Mouse (Mus musculus) G1E (cell line): Measurements from ENCODE around the gene Thbd. TPM values are rescaled to one million over a fixed set of nuclear protein-coding genes. Genes with fewer than 3 reads are reported as not detected.

Experiments
- ATAC-seq: 2 replicates; pipeline ENCODE4 v1.8.0; 2016; ENCODE audit warnings: mild to moderate bottlenecking; ENCODE audit not compliant: insufficient number of reproducible peaks, poor library complexity, low FRiP score, severe bottlenecking; ENCODE audit errors: extremely low read depth
- DNase-seq: peaks from one replicate; pipeline ENCODE4 v3.0.0; 2012; ENCODE audit warnings: low spot score
- H3K27me3 ChIP-seq: 2 replicates; pipeline ENCODE4 v1.6.1; 2012; ENCODE audit warnings: mild to moderate bottlenecking, low read length, inconsistent platforms; ENCODE audit not compliant: insufficient read depth
- H3K36me3 ChIP-seq: replicated peaks from 2 replicates; pipeline ENCODE3; 2012; ENCODE audit warnings: mild to moderate bottlenecking, inconsistent platforms
- H3K4me1 ChIP-seq: 2 replicates; pipeline ENCODE4 v1.6.1; 2012; ENCODE audit warnings: low read depth, low read length, inconsistent platforms, mixed read lengths; ENCODE audit not compliant: insufficient read depth
- H3K4me3 ChIP-seq: 2 replicates; pipeline ENCODE4 v1.5.1; 2012; ENCODE audit warnings: low read depth, mild to moderate bottlenecking, inconsistent platforms, low read length, moderate library complexity, mixed read lengths
- H3K9me3 ChIP-seq: replicated peaks from 2 replicates; pipeline ENCODE4 v1.6.1; 2012; ENCODE audit warnings: inconsistent platforms
- CTCF ChIP-seq: IDR thresholded peaks from 2 replicates; pipeline ENCODE4 v1.5.1; 2012; ENCODE audit warnings: low read depth, low read length, inconsistent platforms, mixed read lengths
- GATA1 ChIP-seq: IDR thresholded peaks from 2 replicates; pipeline ENCODE4 v1.6.1; 2012; ENCODE audit warnings: borderline replicate concordance, low read length, inconsistent platforms, mixed read lengths
- GATA2 ChIP-seq: IDR thresholded peaks from 2 replicates; pipeline ENCODE4 v1.6.1; 2012; ENCODE audit warnings: low read depth, low read length, inconsistent platforms, borderline replicate concordance
- POLR2AphosphoS5 ChIP-seq: IDR thresholded peaks from 2 replicates; pipeline ENCODE4 v1.6.1; 2012; ENCODE audit warnings: low read depth, low read length, inconsistent platforms; ENCODE audit not compliant: insufficient replicate concordance
- TAL1 ChIP-seq: conservative IDR thresholded peaks from 2 replicates; pipeline ENCODE4 v1.6.1; 2012; ENCODE audit warnings: low read depth, low read length, inconsistent platforms, mixed read lengths
- polyA plus RNA-seq: library from polyadenylated mRNA; stranded (reverse); fragments of >175 nt; gene quantifications from 2 replicates; pipeline ENCODE4 v1.2.3, GENCODE M21; 2012
- total RNA-seq, 2 experiments: library from RNA; stranded (forward) in 1 of 2; stranded (reverse) in 1 of 2; fragments of 200-1000 nt in 1 of 2; fragments of >200 nt in 1 of 2; fragmentation: Nextera tagmentation in 1 of 2; gene quantifications; 2 replicates each; pipeline ENCODE4 v1.2.3; 2014 to 2017

The Thbd gene
- total and polyA plus RNA-seq, 3 experiments: not detected

DNA sequence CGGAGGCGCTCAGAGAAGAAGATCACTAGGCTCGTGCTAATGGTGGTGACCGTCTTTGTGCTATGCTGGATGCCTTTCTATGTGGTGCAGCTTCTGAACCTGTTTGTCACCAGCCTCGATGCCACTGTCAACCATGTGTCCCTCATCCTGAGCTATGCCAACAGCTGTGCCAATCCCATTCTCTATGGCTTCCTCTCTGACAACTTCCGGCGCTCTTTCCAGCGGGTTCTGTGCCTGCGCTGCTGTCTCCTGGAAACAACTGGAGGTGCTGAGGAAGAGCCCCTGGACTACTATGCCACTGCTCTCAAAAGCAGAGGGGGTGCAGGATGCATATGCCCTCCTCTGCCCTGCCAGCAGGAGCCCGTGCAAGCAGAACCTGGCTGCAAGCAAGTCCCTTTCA lies 11.8 kb downstream of the Thbd start:
- Histone ChIP-seq H3K4me3 (no peak overlapping the region; the same call in 1 of the 2 replicates), H3K9me3 (peaks cover 54% of the 10 kb centered on the region), H3K36me3 (no peaks in the 10 kb centered on the region), H3K4me1 (no peaks in the 10 kb centered on the region), H3K27me3 (no peaks in the 10 kb centered on the region)
- TF ChIP-seq TAL1 (no peak), GATA2 (no peak), GATA1 (no peak), CTCF (no peak), POLR2AphosphoS5 (no peak)
- no peak for DNase-seq
- no peak for ATAC-seq

DNA sequence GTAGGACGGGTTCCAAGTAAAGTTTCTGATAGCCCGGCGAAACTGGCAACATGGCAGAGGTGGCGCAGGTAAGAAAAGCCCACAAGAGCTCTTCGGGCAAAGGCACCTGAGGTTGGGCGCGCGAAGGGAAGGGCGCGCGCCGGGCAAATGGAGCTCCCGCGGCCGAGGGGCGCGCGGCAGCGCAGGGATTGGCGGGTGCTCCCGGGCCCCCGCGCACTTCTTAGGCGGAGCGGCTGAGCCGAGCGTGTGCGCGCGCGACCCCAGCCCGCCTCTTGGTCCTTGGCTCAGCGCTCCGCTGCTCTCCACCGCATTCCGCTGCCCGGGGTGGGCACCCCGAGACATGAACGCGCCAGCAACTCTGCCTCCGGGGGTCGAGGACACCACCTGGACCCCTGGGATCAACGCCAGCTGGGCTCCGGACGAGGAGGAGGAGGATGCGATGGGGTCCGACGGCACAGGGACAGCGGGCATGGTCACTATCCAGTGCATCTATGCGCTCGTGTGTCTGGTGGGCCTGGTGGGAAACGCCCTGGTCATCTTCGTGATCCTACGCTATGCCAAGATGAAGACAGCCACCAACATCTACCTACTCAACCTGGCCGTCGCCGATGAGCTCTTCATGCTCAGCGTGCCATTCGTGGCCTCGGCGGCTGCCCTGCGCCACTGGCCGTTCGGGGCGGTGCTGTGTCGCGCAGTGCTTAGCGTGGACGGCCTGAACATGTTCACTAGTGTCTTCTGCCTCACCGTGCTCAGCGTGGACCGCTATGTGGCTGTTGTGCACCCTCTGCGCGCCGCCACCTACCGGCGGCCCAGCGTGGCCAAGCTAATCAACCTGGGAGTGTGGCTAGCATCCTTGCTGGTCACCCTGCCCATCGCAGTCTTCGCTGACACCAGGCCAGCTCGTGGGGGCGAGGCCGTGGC lies 12.6 kb downstream of the Thbd start, which contains the start of gene Sstr4:
Gene Sstr4 (plus strand): TSS at position 214 of the 921 bp plus-strand sequence.
- Histone ChIP-seq H3K9me3 (peaks cover 54% of the 10 kb centered on the region), H3K4me3 (peak within 1 kb of the TSS; percentile 31; the same call in 1 of the 2 replicates), H3K4me1 (no peaks in the 10 kb centered on the region), H3K36me3 (no peaks in the 10 kb centered on the region), H3K27me3 (no peaks in the 10 kb centered on the region)
- TF ChIP-seq CTCF (no peak), GATA1 (no peak), POLR2AphosphoS5 (no peak), TAL1 (no peak), GATA2 (no peak)
- ATAC-seq (no peak), DNase-seq (no peak)

DNA sequence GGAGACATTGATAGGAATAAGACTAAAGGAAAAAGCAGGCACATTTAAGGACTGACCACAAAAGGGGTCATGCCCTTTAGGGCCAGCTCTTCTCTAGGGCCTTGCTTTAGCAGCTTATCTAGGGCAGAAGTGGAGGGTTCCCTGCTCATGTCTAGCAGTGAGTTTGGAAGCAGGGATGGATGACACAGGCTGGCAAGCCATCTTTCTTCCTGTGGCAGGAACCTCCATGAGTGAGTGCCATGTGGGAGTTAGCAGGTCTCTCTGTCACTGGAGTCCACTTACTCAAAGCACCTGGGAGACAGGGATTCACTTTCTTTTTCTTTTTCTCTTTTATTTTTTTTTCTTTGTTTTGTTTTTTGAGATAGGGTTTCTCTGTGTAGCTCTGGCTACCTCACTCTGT lies 14.1 kb downstream of the Thbd start:
- peaks cover 51% of the 10 kb centered on the region for H3K9me3 ChIP-seq
- no peaks in the 10 kb centered on the region for H3K36me3 ChIP-seq
- no peaks in the 10 kb centered on the region for H3K4me1 ChIP-seq
- ATAC-seq (no peak), DNase-seq (no peak)
- H3K4me3 ChIP-seq: no peak overlapping the region
- no peak for TF ChIP-seq CTCF
- no peak for TF ChIP-seq POLR2AphosphoS5
- TF ChIP-seq GATA2: no peak
- TF ChIP-seq TAL1: no peak
- TF ChIP-seq GATA1: no peak
- H3K27me3 ChIP-seq: no peaks in the 10 kb centered on the region

DNA sequence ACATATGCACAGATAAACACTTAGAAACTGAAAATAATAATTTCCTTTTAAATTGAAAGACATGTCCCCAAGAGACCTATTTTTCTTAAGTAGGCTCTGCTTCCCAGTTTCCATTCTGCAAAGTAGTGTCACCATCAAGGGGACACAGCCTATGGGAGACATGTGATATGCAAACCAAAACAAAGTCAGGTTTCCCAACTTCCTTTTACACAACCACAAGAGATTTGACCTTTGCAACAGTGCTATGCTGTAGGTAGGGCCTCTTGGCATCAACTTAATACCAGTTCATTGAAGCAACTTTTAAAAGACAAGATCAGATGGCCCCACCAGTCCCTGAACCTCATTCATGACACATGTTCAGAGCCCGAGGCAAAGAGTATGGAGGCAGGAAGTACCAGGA lies 14.8 kb downstream of the Thbd start:
- H3K9me3 ChIP-seq: peaks cover 50% of the 10 kb centered on the region
- no peaks in the 10 kb centered on the region for H3K36me3 ChIP-seq
- DNase-seq (no peak), ATAC-seq (no peak)
- TF ChIP-seq POLR2AphosphoS5: no peak
- no peak for TF ChIP-seq GATA1
- TF ChIP-seq CTCF: no peak
- no peak for TF ChIP-seq TAL1
- TF ChIP-seq GATA2: no peak
- H3K27me3 ChIP-seq: no peaks in the 10 kb centered on the region
- H3K4me3 ChIP-seq: no peak overlapping the region
- H3K4me1 ChIP-seq: no peaks in the 10 kb centered on the region

DNA sequence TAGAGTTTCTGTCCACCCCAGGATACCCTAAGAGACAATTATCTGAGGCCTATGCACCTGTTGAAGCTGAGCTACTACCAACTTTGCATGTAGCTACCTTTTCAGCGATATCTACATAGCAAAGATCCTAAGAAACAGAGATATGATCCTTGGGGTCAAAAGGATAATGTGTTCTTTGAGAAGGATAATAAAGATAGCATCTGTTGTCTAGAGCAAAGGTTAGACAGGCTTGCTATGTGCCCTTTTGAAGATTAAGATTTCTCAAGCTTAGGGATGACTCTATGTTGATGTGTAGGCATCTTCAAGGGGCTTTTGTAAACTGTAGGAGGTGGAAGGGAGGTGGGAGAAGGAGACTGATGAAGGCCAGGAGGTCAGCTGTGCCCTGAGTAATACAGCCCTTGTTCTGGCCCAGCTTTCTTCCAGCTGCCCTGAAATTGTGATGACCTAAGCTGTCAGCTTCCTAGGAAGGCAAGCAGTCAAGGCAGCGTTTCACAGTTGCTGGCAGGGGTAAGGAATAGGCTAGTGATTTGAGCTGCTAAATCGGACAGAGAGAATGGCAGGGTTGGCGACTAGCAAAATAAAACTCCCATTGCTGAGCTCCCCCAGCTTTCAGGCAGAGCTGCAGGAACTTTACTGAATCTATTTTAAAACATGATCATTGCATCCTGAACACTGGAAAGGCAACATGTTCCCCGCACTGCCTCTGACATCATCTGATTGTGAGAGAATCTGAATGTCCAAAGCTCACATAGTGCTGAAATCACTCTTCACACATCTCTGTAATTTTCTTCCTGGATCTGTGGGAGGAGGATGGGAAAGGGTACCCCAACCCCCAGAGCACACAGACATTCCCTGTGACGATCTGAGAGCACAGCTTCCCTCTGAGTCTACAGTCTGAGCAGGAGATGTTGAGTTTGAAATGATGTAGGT lies 20.1 kb downstream of the Thbd start:
- Histone ChIP-seq H3K36me3 (no peaks in the 10 kb centered on the region), H3K4me1 (no peaks in the 10 kb centered on the region), H3K9me3 (peaks cover 38% of the 10 kb centered on the region), H3K4me3 (no peak overlapping the region), H3K27me3 (no peaks in the 10 kb centered on the region)
- no peak for DNase-seq
- TF ChIP-seq TAL1: no peak
- no peak for TF ChIP-seq POLR2AphosphoS5
- no peak for TF ChIP-seq CTCF
- TF ChIP-seq GATA1: no peak
- TF ChIP-seq GATA2: no peak
- no peak for ATAC-seq
